Mouse (Mus musculus): ENCODE measurements around the gene Ms4a2.

DNA sequence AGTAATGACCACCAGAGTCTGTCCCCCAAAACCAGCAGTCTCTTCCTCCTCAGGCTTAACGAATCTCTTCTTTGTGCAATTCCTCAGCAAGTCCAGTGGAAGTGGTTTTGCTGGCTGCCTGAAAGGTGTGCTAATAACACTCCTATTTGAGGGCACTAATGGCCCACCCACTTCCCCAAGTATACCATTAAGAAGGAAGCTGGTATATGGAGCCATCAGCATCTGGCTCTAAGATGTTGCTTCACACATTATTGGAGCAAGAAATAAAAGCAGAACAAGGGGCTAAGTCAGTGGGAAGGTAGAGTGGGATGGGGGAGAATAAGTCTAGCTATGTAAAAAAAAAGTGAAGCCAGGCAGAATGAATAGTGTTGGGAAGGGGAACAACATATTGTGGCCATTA lies 17.2 kb upstream of the Ms4a2 start, which contains the start of gene Ms4a3:
- TF ChIP-seq CTCF (IDR thresholded peaks at IDR 0.05; ENCODE audit: low read depth, low read length): no peak
- TF ChIP-seq POLR2A (IDR thresholded peaks at IDR 0.05; ENCODE audit: extremely low read depth, insufficient read depth, low read length): no peak

Data from liver, adult 2 months (tissue).